Mouse (Mus musculus): ENCODE measurements around the gene Ccdc136.

Ccdc136 gene

GRCm38 (mm10) chr6:29396714-29397540, 818 bp downstream of the Ccdc136 start:
- DNase-seq: peak in 1 of 2 experiments; percentile 58

GRCm38 (mm10) chr6:29397575-29397974, 1.5 kb downstream of the Ccdc136 start:
- peak; percentile 38 to 57 for DNase-seq

- DNase-seq: no peak
These were observed 3.7 kb downstream of the Ccdc136 start for GRCm38 (mm10) chr6:29399851-29400250.

- DNase-seq: peak; percentile 58 to 64
These were observed 6.7 kb downstream of the Ccdc136 start for GRCm38 (mm10) chr6:29402693-29403342.

GRCm38 (mm10) chr6:29406412-29406811, 10.3 kb downstream of the Ccdc136 start:
- DNase-seq: no peak

- no peak for DNase-seq
These were observed 19.3 kb downstream of the Ccdc136 start for GRCm38 (mm10) chr6:29415446-29415845.

- no peak for DNase-seq
These were observed 24.5 kb downstream of the Ccdc136 start for GRCm38 (mm10) chr6:29420596-29420995.

- no peak for DNase-seq
These were observed 29.0 kb downstream of the Ccdc136 start for GRCm38 (mm10) chr6:29425118-29425517.

- no peak for DNase-seq
These were observed 30.2 kb downstream of the Ccdc136 start for GRCm38 (mm10) chr6:29426331-29426730.

- DNase-seq: no peak
These were observed 32.1 kb downstream of the Ccdc136 start for GRCm38 (mm10) chr6:29428171-29428570.

- no peak for DNase-seq
These were observed 34.7 kb downstream of the Ccdc136 start for GRCm38 (mm10) chr6:29430681-29431420.

- DNase-seq: no peak
These were observed 35.4 kb downstream of the Ccdc136 start for GRCm38 (mm10) chr6:29431473-29431872.

- DNase-seq: no peak
These were observed 36.0 kb downstream of the Ccdc136 start for GRCm38 (mm10) chr6:29432156-29432555.

- no peak for DNase-seq
These were observed 36.5 kb downstream of the Ccdc136 start for GRCm38 (mm10) chr6:29432676-29433037.

- peak; percentile 66 to 72 for DNase-seq
These were observed 37.1 kb downstream of the Ccdc136 start, which contains the start of gene Flnc for GRCm38 (mm10) chr6:29433038-29433803. TSS of gene Flnc (plus strand) at chr6:29433256.

GRCm38 (mm10) chr6:29433804-29434795, 38.0 kb downstream of the Ccdc136 start:
- peak; percentile 36 to 52 for DNase-seq

GRCm38 (mm10) chr6:29434911-29435691, 39.0 kb downstream of the Ccdc136 start:
- peak; percentile 57 to 72 for DNase-seq

GRCm38 (mm10) chr6:29435940-29436451, 39.9 kb downstream of the Ccdc136 start:
- DNase-seq: peak; percentile 49 to 57

- DNase-seq: peak; percentile 46 to 60
These were observed 40.4 kb downstream of the Ccdc136 start for GRCm38 (mm10) chr6:29436461-29436934.

- DNase-seq: no peak
These were observed 43.1 kb downstream of the Ccdc136 start for GRCm38 (mm10) chr6:29439251-29439650.
